Mouse (Mus musculus): ENCODE data around the gene Golga2. TPM values are rescaled to one million over a fixed set of nuclear protein-coding genes. Genes with fewer than 3 reads are reported as not detected.
"Not testable (repeated sequence)": the region's sequence is repeated elsewhere in the genome, so short reads cannot be mapped to it uniquely, and the experiment has no call there.

The Golga2 gene
- polyA plus RNA-seq, 1 experiment = 57.6 TPM

GRCm38 (mm10) chr2:32259657-32260417 lies 27.3 kb upstream of the Golga2 start, which contains the start of gene Uck1:
Gene Uck1, minus strand, starts transcription at chr2:32260159.
- Histone ChIP-seq H3K4me1 (ENCODE audit: control insufficient read depth, insufficient read depth, insufficient read length, low read length) (peaks cover 5% of the 10 kb centered on the region), H3K4me3 (ENCODE audit: insufficient read depth, low read depth, low read length) (peak within 1 kb of the TSS; percentile 96), H3K27ac (replicated peaks; ENCODE audit: low read depth, low read length) (peak within 1 kb of the TSS; percentile 84)

GRCm38 (mm10) chr2:32260635-32261034 lies 26.5 kb upstream of the Golga2 start:
- H3K4me3 ChIP-seq (ENCODE audit: insufficient read depth, low read depth, low read length) = no peak overlapping the region
- H3K27ac ChIP-seq (replicated peaks; ENCODE audit: low read depth, low read length) = no peak overlapping the region
- H3K4me1 ChIP-seq (ENCODE audit: control insufficient read depth, insufficient read depth, insufficient read length, low read length) = peaks cover 5% of the 10 kb centered on the region

- H3K4me3 ChIP-seq (ENCODE audit: insufficient read depth, low read depth, low read length) = no peak overlapping the region
Measured at GRCm38 (mm10) chr2:32275823-32276222, 11.4 kb upstream of the Golga2 start.

GRCm38 (mm10) chr2:32282289-32282688 lies 4.9 kb upstream of the Golga2 start:
- H3K4me1 ChIP-seq (ENCODE audit: control insufficient read depth, insufficient read depth, insufficient read length, low read length) = peaks cover 3% of the 10 kb centered on the region; the same call in 1 of the 2 replicates
- no peak overlapping the region for H3K4me3 ChIP-seq (ENCODE audit: insufficient read depth, low read depth, low read length)
- peak overlapping the region; percentile 81 for H3K27ac ChIP-seq (replicated peaks; ENCODE audit: low read depth, low read length)

More at GRCm38 (mm10) chr2:32275823-32276222, 11.4 kb upstream of the Golga2 start:
- Histone ChIP-seq H3K4me1 (ENCODE audit: control insufficient read depth, insufficient read depth, insufficient read length, low read length) (no peaks in the 10 kb centered on the region), H3K27ac (replicated peaks; ENCODE audit: low read depth, low read length) (no peak overlapping the region)

- Histone ChIP-seq H3K4me3 (ENCODE audit: insufficient read depth, low read depth, low read length) (no peak overlapping the region), H3K27ac (replicated peaks; ENCODE audit: low read depth, low read length) (peak overlapping the region; percentile 81), H3K4me1 (ENCODE audit: control insufficient read depth, insufficient read depth, insufficient read length, low read length) (peaks cover 3% of the 10 kb centered on the region; the same call in 1 of the 2 replicates)
Measured at GRCm38 (mm10) chr2:32282727-32283126, 4.5 kb upstream of the Golga2 start.

- no peak overlapping the region for H3K27ac ChIP-seq (replicated peaks; ENCODE audit: low read depth, low read length)
- H3K4me3 ChIP-seq (ENCODE audit: insufficient read depth, low read depth, low read length) = no peak overlapping the region
- H3K4me1 ChIP-seq (ENCODE audit: control insufficient read depth, insufficient read depth, insufficient read length, low read length) = peaks cover 3% of the 10 kb centered on the region; the same call in 1 of the 2 replicates
Measured at GRCm38 (mm10) chr2:32283986-32284385, 3.2 kb upstream of the Golga2 start.

- H3K4me3 ChIP-seq (ENCODE audit: insufficient read depth, low read depth, low read length) = peak within 1 kb of the TSS; percentile 75
- H3K27ac ChIP-seq (replicated peaks; ENCODE audit: low read depth, low read length) = peak within 1 kb of the TSS; percentile 63
- H3K4me1 ChIP-seq (ENCODE audit: control insufficient read depth, insufficient read depth, insufficient read length, low read length) = peaks cover 7% of the 10 kb centered on the region
Measured at GRCm38 (mm10) chr2:32287923-32288367, 761 bp downstream of the Golga2 start, which contains the start of gene Swi5. Gene Swi5, minus strand, starts transcription at chr2:32288075.

GRCm38 (mm10) chr2:32288371-32288931 lies 1.3 kb downstream of the Golga2 start:
- peaks cover 7% of the 10 kb centered on the region for H3K4me1 ChIP-seq (ENCODE audit: control insufficient read depth, insufficient read depth, insufficient read length, low read length)
- peak overlapping the region; percentile 63 for H3K27ac ChIP-seq (replicated peaks; ENCODE audit: low read depth, low read length)
- peak overlapping the region; percentile 72 for H3K4me3 ChIP-seq (ENCODE audit: insufficient read depth, low read depth, low read length)

GRCm38 (mm10) chr2:32289578-32289977 lies 2.4 kb downstream of the Golga2 start:
- Histone ChIP-seq H3K4me3 (ENCODE audit: insufficient read depth, low read depth, low read length) (peak overlapping the region; percentile 72), H3K27ac (replicated peaks; ENCODE audit: low read depth, low read length) (no peak overlapping the region), H3K4me1 (ENCODE audit: control insufficient read depth, insufficient read depth, insufficient read length, low read length) (peaks cover 7% of the 10 kb centered on the region)

- Histone ChIP-seq H3K4me3 (ENCODE audit: insufficient read depth, low read depth, low read length) (no peak overlapping the region), H3K4me1 (ENCODE audit: control insufficient read depth, insufficient read depth, insufficient read length, low read length) (peaks cover under 1% of the 10 kb centered on the region), H3K27ac (replicated peaks; ENCODE audit: low read depth, low read length) (no peak overlapping the region)
Measured at GRCm38 (mm10) chr2:32294348-32294747, 7.2 kb downstream of the Golga2 start.

GRCm38 (mm10) chr2:32295285-32295684 lies 8.1 kb downstream of the Golga2 start:
- no peak overlapping the region for H3K27ac ChIP-seq (replicated peaks; ENCODE audit: low read depth, low read length)
- no peaks in the 10 kb centered on the region; the same call in 1 of the 2 replicates for H3K4me1 ChIP-seq (ENCODE audit: control insufficient read depth, insufficient read depth, insufficient read length, low read length)
- no peak overlapping the region for H3K4me3 ChIP-seq (ENCODE audit: insufficient read depth, low read depth, low read length)

GRCm38 (mm10) chr2:32295842-32296241 lies 8.7 kb downstream of the Golga2 start:
- not testable (repeated sequence) for H3K27ac ChIP-seq (replicated peaks; ENCODE audit: low read depth, low read length)

GRCm38 (mm10) chr2:32299469-32299868 lies 12.3 kb downstream of the Golga2 start:
- H3K4me1 ChIP-seq (ENCODE audit: control insufficient read depth, insufficient read depth, insufficient read length, low read length) = no peaks in the 10 kb centered on the region
- H3K4me3 ChIP-seq (ENCODE audit: insufficient read depth, low read depth, low read length) = no peak overlapping the region
- H3K27ac ChIP-seq (replicated peaks; ENCODE audit: low read depth, low read length) = no peak overlapping the region

More at GRCm38 (mm10) chr2:32295842-32296241, 8.7 kb downstream of the Golga2 start:
- not testable (repeated sequence) for H3K4me1 ChIP-seq (ENCODE audit: control insufficient read depth, insufficient read depth, insufficient read length, low read length); H3K4me3 ChIP-seq (ENCODE audit: insufficient read depth, low read depth, low read length)

- Histone ChIP-seq H3K4me3 (ENCODE audit: insufficient read depth, low read depth, low read length) (no peak overlapping the region), H3K4me1 (ENCODE audit: control insufficient read depth, insufficient read depth, insufficient read length, low read length) (no peaks in the 10 kb centered on the region), H3K27ac (replicated peaks; ENCODE audit: low read depth, low read length) (no peak overlapping the region)
Measured at GRCm38 (mm10) chr2:32302952-32303351, 15.8 kb downstream of the Golga2 start.

- no peaks in the 10 kb centered on the region for H3K4me1 ChIP-seq (ENCODE audit: control insufficient read depth, insufficient read depth, insufficient read length, low read length)
- no peak overlapping the region for H3K27ac ChIP-seq (replicated peaks; ENCODE audit: low read depth, low read length)
Measured at GRCm38 (mm10) chr2:32304145-32304832, 17.1 kb downstream of the Golga2 start.

More at GRCm38 (mm10) chr2:32304145-32304832, 17.1 kb downstream of the Golga2 start:
- H3K4me3 ChIP-seq (ENCODE audit: insufficient read depth, low read depth, low read length) = no peak overlapping the region
